Mouse (Mus musculus) fibroblast of lung, adult 2 months (primary cell): Measurements from ENCODE around the gene Amy2a1.
"Not testable (repeated sequence)": the region's sequence is repeated elsewhere in the genome, so short reads cannot be mapped to it uniquely, and the experiment has no call there.

Source experiments
- DNase-seq: peaks from one replicate; pipeline ENCODE4 v3.0.0-alpha.2; 2011; ENCODE audit warnings: low read depth

The Amy2a1 gene

GRCm38 (mm10) chr3:113532328-113532727 is at the start of gene Amy2a1:
TSS of gene Amy2a1 (minus strand) at chr3:113532428.
- not testable (repeated sequence) for DNase-seq

GRCm38 (mm10) chr3:113574578-113574977 is 42.4 kb upstream of the Amy2a1 start:
- DNase-seq = no peak

GRCm38 (mm10) chr3:113574138-113574537 is 41.9 kb upstream of the Amy2a1 start:
- DNase-seq = no peak

- no peak for DNase-seq
These were observed 39.9 kb upstream of the Amy2a1 start for GRCm38 (mm10) chr3:113572158-113572557.

GRCm38 (mm10) chr3:113539692-113540091 is 7.5 kb upstream of the Amy2a1 start:
- DNase-seq = no peak
